Mouse (Mus musculus): ENCODE results near the gene Rasgrf1.

- TF ChIP-seq CTCF (conservative IDR thresholded peaks at IDR 0.05; ENCODE audit: low read length) = no peak
- no peak for TF ChIP-seq POU5F1 (IDR thresholded peaks at IDR 0.05; ENCODE audit: borderline replicate concordance, low read length)
- no peak for TF ChIP-seq NANOG (IDR thresholded peaks at IDR 0.05; ENCODE audit: borderline replicate concordance, low read length)
Measured at GRCm38 (mm10) chr9:90069485-90069884, 159.8 kb downstream of the Rasgrf1 start.

All from E14TG2a.4 (cell line).